Mouse (Mus musculus) liver, embryonic 14.5 days (tissue): ENCODE measurements around the gene Sema4a. TPM values are rescaled to one million over a fixed set of nuclear protein-coding genes. Genes with fewer than 3 reads are reported as not detected.
A peak's percentile ranks its signal among the peaks of the same experiment; 100 is the strongest.

Experiments used
- ATAC-seq: fragments of 200-750 bp; cut with Nextera tagmentation; 2 replicates; pipeline ENCODE4 v1.8.0; 2017; ENCODE audit warnings: moderate number of reproducible peaks, mild to moderate bottlenecking, moderate library complexity; ENCODE audit not compliant: insufficient read depth
- DNase-seq, 3 experiments: peaks; one replicate each; pipeline ENCODE4 v3.0.0-alpha.2; 2012 to 2013; ENCODE audit warnings: low read depth in 3 of 3, low spot score in 3 of 3
- H3K27ac ChIP-seq: fragments of 300-500 bp; sonication (generic); 2 replicates; pipeline ENCODE4 v1.5.1; 2014; ENCODE audit warnings: moderate library complexity, mild to moderate bottlenecking, control low read depth, inconsistent platforms
- H3K27me3 ChIP-seq: fragments of 300-500 bp; sonication (generic); 2 replicates; pipeline ENCODE4 v1.6.1; 2014; ENCODE audit warnings: mild to moderate bottlenecking, low read length, moderate library complexity; ENCODE audit not compliant: control insufficient read depth, insufficient read depth
- H3K36me3 ChIP-seq: fragments of 300-500 bp; sonication (generic); replicated peaks from 2 replicates; pipeline ENCODE4 v1.6.1; 2014; ENCODE audit warnings: low read depth; ENCODE audit not compliant: control insufficient read depth, insufficient read depth
- H3K4me1 ChIP-seq, 2 experiments: fragments of 200-500 bp in 1 of 2; fragments of 300-500 bp in 1 of 2; sonication (generic) in 1 of 2; replicated peaks; 2 replicates each; pipeline ENCODE4 v1.6.1; 2012 to 2014; ENCODE audit warnings: antibody characterized with exemption in 1 of 2, inconsistent platforms in 1 of 2, low read length in 1 of 2; ENCODE audit not compliant: control insufficient read depth in 2 of 2, insufficient read depth in 2 of 2
- H3K4me2 ChIP-seq: fragments of 300-500 bp; sonication (generic); 2 replicates; pipeline ENCODE4 v1.6.1; 2014; ENCODE audit warnings: low read depth, mild to moderate bottlenecking, control low read depth, moderate library complexity
- H3K4me3 ChIP-seq, 2 experiments: fragments of 200-500 bp in 1 of 2; fragments of 300-500 bp in 1 of 2; sonication (generic) in 1 of 2; 2 replicates each; pipeline ENCODE4 v1.5.1; 2012 to 2014; ENCODE audit warnings: low read depth in 2 of 2, low read length in 2 of 2, mild to moderate bottlenecking in 2 of 2, control low read depth in 1 of 2, inconsistent platforms in 1 of 2, moderate library complexity in 1 of 2; ENCODE audit not compliant: insufficient read depth in 1 of 2
- H3K9ac ChIP-seq: fragments of 300-500 bp; sonication (generic); replicated peaks from 2 replicates; pipeline ENCODE4 v1.6.1; 2014; ENCODE audit warnings: mild to moderate bottlenecking, control low read depth, moderate library complexity
- H3K9me3 ChIP-seq: fragments of 300-500 bp; sonication (generic); 2 replicates; pipeline ENCODE4 v1.6.1; 2016; ENCODE audit warnings: low read length, mixed read lengths; ENCODE audit not compliant: control insufficient read depth
- CTCF ChIP-seq: IDR thresholded peaks from 2 replicates; pipeline ENCODE4 v1.5.1; 2016; ENCODE audit warnings: antibody characterized with exemption, low read depth, control low read depth
- EP300 ChIP-seq: IDR thresholded peaks from 2 replicates; pipeline ENCODE4 v1.6.1; 2016; ENCODE audit warnings: antibody characterized with exemption, low read depth
- WGBS: fragments of 180-500 bp; shearing (Covaris S2); extraction: QIAGEN DNeasy Blood & Tissue Kit; methylation state at CpG from one replicate; pipeline ENCODE4 v1.1.7; 2014; ENCODE audit not compliant: insufficient replicate concordance; 5-methylcytosine and 5-hydroxymethylcytosine counted together
- polyA plus RNA-seq, 2 experiments: library from polyadenylated mRNA; depleted of rRNA in 1 of 2; stranded (reverse) in 1 of 2; unstranded in 1 of 2; fragments of >200 nt; fragmentation: Nextera tagmentation in 1 of 2; extraction: Ambion mirVana in 1 of 2; gene quantifications; 2 replicates each; pipeline versions ENCODE4 v1.2.1 to v1.2.3; 2012 to 2014

Sema4a gene
- polyA plus RNA-seq, 2 experiments: 9.1 to 12.7 TPM

GRCm38 (mm10) chr3:88503881-88504746 is 43.1 kb upstream of the Sema4a start:
- no peak for DNase-seq
- H3K36me3 ChIP-seq: peaks cover 10% of the 10 kb centered on the region
- no peak for ATAC-seq
- H3K4me1 ChIP-seq: peaks cover 25% of the 10 kb centered on the region in 2 experiments
- TF ChIP-seq EP300 (no peak), CTCF (no peak)
- no peak overlapping the region for H3K4me3 ChIP-seq
- WGBS: 39% methylated on average over 8 of the region's 8 CpGs
- H3K4me2 ChIP-seq: no peak overlapping the region
- H3K27ac ChIP-seq: no peak overlapping the region
- H3K9ac ChIP-seq: no peak overlapping the region
- H3K9me3 ChIP-seq: no peaks in the 10 kb centered on the region
- no peaks in the 10 kb centered on the region for H3K27me3 ChIP-seq

- Histone ChIP-seq H3K27me3 (no peaks in the 10 kb centered on the region), H3K4me1 (peaks cover 26 to 29% of the 10 kb centered on the region in 2 experiments), H3K9ac (no peak overlapping the region), H3K36me3 (peaks cover 16% of the 10 kb centered on the region), H3K27ac (no peak overlapping the region), H3K4me2 (peak overlapping the region; percentile 77), H3K4me3 (peak overlapping the region; percentile 7 to 92; a peak in 2 of 4 replicates), H3K9me3 (no peaks in the 10 kb centered on the region)
- no peak for DNase-seq
- WGBS: 22% methylated on average over 4 of the region's 4 CpGs
- TF ChIP-seq CTCF: no peak
- no peak for TF ChIP-seq EP300
- ATAC-seq: no peak
These were observed 42.5 kb upstream of the Sema4a start for GRCm38 (mm10) chr3:88503505-88503863.

- H3K9me3 ChIP-seq: no peaks in the 10 kb centered on the region
- DNase-seq: peak; percentile 85 to 89 (median 87)
- peaks cover 18% of the 10 kb centered on the region for H3K36me3 ChIP-seq
- H3K4me3 ChIP-seq: peak overlapping the region; percentile 67 to 92
- H3K9ac ChIP-seq: peak overlapping the region; percentile 94
- TF ChIP-seq EP300 (no peak), CTCF (no peak)
- peak; percentile 91 for ATAC-seq
- H3K27ac ChIP-seq: peak overlapping the region; percentile 83
- 2% methylated on average over 55 of the region's 55 CpGs for WGBS
- H3K4me2 ChIP-seq: peak overlapping the region; percentile 77
- H3K4me1 ChIP-seq: peaks cover 31 to 32% of the 10 kb centered on the region in 2 experiments
- H3K27me3 ChIP-seq: no peaks in the 10 kb centered on the region
These were observed 41.9 kb upstream of the Sema4a start for GRCm38 (mm10) chr3:88502641-88503504.

GRCm38 (mm10) chr3:88502031-88502571 is 41.1 kb upstream of the Sema4a start:
- H3K9ac ChIP-seq: peak overlapping the region; percentile 94
- WGBS: 24% methylated on average over 11 of the region's 11 CpGs
- H3K27ac ChIP-seq: peak overlapping the region; percentile 83
- TF ChIP-seq CTCF: no peak
- no peak for TF ChIP-seq EP300
- H3K4me1 ChIP-seq: peaks cover 38 to 39% of the 10 kb centered on the region in 2 experiments
- no peaks in the 10 kb centered on the region for H3K9me3 ChIP-seq
- DNase-seq (no peak), ATAC-seq (peak; percentile 8; the same call in 1 of the 2 replicates)
- H3K27me3 ChIP-seq: no peaks in the 10 kb centered on the region
- peaks cover 24% of the 10 kb centered on the region for H3K36me3 ChIP-seq
- H3K4me3 ChIP-seq: peak overlapping the region; percentile 67 to 92
- H3K4me2 ChIP-seq: peak overlapping the region; percentile 77
